Mouse (Mus musculus) forebrain, embryonic 10.5 days (tissue): Measurements from ENCODE around the gene Nav2. TPM values are rescaled to one million over a fixed set of nuclear protein-coding genes. Genes with fewer than 3 reads are reported as not detected.

ENCODE experiments used
- DNase-seq: peaks from one replicate; pipeline ENCODE4 v3.0.0-alpha.2; 2017; ENCODE audit warnings: low spot score; ENCODE audit errors: extremely low spot score
- H3K27ac ChIP-seq: fragments of 300-500 bp; sonication (generic); 2 replicates; pipeline ENCODE4 v1.5.1; 2016; ENCODE audit warnings: mild to moderate bottlenecking
- H3K27me3 ChIP-seq: fragments of 300-500 bp; sonication (generic); 2 replicates; pipeline ENCODE4 v1.6.1; 2016; ENCODE audit warnings: mild to moderate bottlenecking; ENCODE audit not compliant: poor library complexity, severe bottlenecking
- H3K36me3 ChIP-seq: fragments of 300-500 bp; sonication (generic); replicated peaks from 2 replicates; pipeline ENCODE4 v1.6.1; 2016; ENCODE audit warnings: mild to moderate bottlenecking, moderate library complexity
- H3K4me1 ChIP-seq: fragments of 300-500 bp; sonication (generic); 2 replicates; pipeline ENCODE4 v1.6.1; 2016
- H3K4me3 ChIP-seq: fragments of 300-500 bp; sonication (generic); 2 replicates; pipeline ENCODE4 v1.5.1; 2016; ENCODE audit warnings: mild to moderate bottlenecking, moderate library complexity
- H3K9me3 ChIP-seq: fragments of 300-500 bp; sonication (generic); 2 replicates; pipeline ENCODE4 v1.6.1; 2016; ENCODE audit warnings: mild to moderate bottlenecking, moderate library complexity
- whole genome bisulfite sequencing: fragments of 180-500 bp; shearing (Covaris S2); methylation state at CpG from one replicate; pipeline ENCODE4 v1.1.7; 2016; 5-methylcytosine and 5-hydroxymethylcytosine counted together
- polyA plus RNA-seq: library from polyadenylated mRNA; unstranded; fragments of >200 nt; fragmentation: Nextera tagmentation; extraction: Ambion mirVana; gene quantifications from 2 replicates; pipeline ENCODE4 v1.2.1, GENCODE M21; 2016

Nav2 gene
- polyA plus RNA-seq, 1 experiment from 2014 or later: 6.1 TPM

DNA sequence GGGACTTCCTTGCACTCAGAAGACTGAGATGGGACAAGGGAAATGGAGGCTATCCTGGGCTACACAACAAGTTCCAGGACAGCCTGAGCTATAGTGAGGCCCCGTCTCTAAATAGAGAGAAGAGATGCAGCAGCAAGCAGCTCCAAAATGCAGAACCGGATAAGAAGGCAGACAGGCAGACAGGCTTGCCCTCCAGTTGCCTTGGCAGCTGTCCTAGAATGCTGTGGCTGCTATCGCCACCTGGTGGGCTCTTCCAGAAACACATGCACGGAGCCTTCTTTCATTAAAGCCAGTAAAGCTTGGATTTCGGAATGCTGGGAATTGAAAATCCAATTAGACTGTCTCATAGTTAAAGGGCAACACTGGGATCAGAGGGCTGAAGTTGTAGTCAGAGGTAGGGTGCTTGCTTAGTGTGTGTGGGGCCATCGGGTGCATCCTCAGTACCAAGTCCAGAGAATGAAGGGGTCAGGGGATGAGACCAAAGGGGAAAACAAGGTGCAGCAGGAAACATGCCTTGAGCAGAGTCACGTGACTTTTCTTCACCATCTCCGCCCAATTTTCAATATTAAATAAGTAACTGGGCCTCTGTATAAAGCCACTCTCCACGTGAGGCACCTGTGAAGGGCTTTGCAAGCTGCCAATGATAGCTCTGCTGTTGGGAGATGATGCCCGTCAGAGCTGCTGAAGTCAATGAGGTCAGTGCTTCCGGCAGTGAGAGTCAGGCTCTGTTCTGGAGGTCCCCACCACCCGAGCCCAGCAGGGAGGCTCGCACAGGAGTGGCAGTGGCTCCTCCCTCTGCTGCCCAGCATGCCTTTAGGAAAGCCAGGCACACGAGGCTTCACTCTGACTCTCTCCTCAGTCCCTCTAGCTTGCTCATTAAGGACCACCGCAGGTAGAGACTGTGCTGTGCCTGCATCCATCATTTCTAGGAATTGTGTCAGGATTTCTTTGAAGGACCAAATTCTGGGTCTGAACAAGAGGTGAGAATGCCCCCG is 364.2 kb downstream of the Nav2 start:
- Histone ChIP-seq H3K9me3 (no peaks in the 10 kb centered on the region), H3K4me3 (no peak overlapping the region), H3K4me1 (peaks cover 11% of the 10 kb centered on the region), H3K36me3 (no peaks in the 10 kb centered on the region), H3K27ac (no peak overlapping the region), H3K27me3 (peaks cover 36% of the 10 kb centered on the region)
- peak; percentile 78 for DNase-seq
- 19% methylated on average over 16 of the region's 16 CpGs for WGBS

- 89% methylated on average over 13 of the region's 13 CpGs for WGBS
- no peak overlapping the region for H3K4me3 ChIP-seq
- no peaks in the 10 kb centered on the region for H3K9me3 ChIP-seq
- peaks cover 11% of the 10 kb centered on the region for H3K4me1 ChIP-seq
- peaks cover 36% of the 10 kb centered on the region for H3K27me3 ChIP-seq
- no peak overlapping the region for H3K27ac ChIP-seq
- DNase-seq: no peak
- no peaks in the 10 kb centered on the region for H3K36me3 ChIP-seq
Measured at GRCm38 (mm10) chr7:49273907-49274656, 365.6 kb downstream of the Nav2 start.

DNA sequence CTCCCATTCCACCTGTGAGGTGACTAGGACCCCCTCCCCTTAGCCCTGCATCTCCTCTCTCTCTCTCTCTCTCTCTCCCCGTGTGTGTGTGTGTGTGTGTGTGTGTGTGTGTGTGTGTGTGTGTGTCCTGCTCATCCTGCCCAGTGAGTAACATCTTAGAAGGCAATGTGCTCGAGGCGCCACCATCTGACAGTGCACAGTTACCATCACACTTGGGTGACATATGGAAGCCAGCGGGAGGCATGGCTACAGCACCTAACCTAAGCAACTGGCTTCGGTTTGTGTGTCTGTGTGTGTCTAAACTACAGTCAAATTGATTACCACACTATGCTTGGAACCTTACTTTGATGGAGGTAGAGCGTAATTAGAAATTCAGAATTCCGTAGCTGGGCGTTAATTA is 366.2 kb downstream of the Nav2 start:
- Histone ChIP-seq H3K4me1 (peaks cover 11% of the 10 kb centered on the region), H3K9me3 (no peaks in the 10 kb centered on the region), H3K36me3 (no peaks in the 10 kb centered on the region), H3K4me3 (no peak overlapping the region), H3K27ac (no peak overlapping the region), H3K27me3 (peaks cover 36% of the 10 kb centered on the region)
- DNase-seq: no peak
- WGBS: 85% methylated on average over 7 of the region's 8 CpGs

DNA sequence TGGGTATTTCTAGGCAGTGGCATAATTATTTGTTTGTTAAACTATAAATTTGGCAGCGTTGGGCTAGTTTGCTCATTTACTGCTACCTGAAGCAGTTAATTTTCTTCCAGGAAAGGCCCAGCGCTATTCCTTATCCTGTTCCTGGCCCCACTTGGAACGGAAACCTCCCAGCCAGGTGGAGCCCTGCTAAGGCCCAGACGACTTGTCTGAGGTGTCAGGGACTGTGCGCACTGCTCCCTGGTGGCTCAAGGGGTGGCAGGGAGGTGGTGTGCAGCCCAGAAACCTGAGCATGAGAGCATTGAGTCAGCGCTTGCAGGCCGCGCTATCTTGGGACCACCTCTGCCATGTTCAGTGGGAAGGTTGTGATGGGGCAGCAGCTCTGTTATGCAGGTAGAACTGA is 367.6 kb downstream of the Nav2 start:
- no peak for DNase-seq
- H3K9me3 ChIP-seq: no peaks in the 10 kb centered on the region
- H3K36me3 ChIP-seq: no peaks in the 10 kb centered on the region
- H3K27ac ChIP-seq: no peak overlapping the region
- WGBS: 85% methylated on average over 8 of the region's 8 CpGs
- H3K4me1 ChIP-seq: peaks cover 11% of the 10 kb centered on the region
- peaks cover 36% of the 10 kb centered on the region for H3K27me3 ChIP-seq
- no peak overlapping the region for H3K4me3 ChIP-seq

GRCm38 (mm10) chr7:49277685-49278084 is 369.2 kb downstream of the Nav2 start:
- Histone ChIP-seq H3K27ac (no peak overlapping the region), H3K9me3 (no peaks in the 10 kb centered on the region), H3K4me3 (no peak overlapping the region), H3K4me1 (peaks cover 9% of the 10 kb centered on the region), H3K36me3 (no peaks in the 10 kb centered on the region), H3K27me3 (peaks cover 29% of the 10 kb centered on the region)
- WGBS: 90% methylated on average over 4 of the region's 4 CpGs
- DNase-seq: no peak

DNA sequence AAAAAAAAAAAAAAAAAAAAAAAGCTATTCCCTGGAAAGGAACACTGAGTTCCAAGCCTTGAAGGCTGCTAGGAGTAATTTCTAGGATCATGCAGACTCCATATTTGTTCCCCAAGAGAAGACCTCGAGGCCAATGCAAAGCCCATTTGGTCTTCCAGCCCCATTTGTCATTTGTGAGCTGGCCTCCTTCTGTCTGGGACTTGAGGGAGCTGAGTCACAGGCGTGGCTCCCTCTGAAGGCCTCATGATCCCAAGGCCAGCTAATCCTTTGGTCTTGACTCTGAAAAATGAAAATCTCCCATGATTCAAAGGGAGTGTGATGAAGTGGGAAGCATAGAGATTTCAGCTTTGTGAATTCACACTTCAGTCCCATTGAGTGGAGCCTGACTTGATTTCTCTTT is 370.0 kb downstream of the Nav2 start:
- no peaks in the 10 kb centered on the region for H3K9me3 ChIP-seq
- H3K36me3 ChIP-seq: no peaks in the 10 kb centered on the region
- peaks cover 21% of the 10 kb centered on the region for H3K27me3 ChIP-seq
- no peak overlapping the region for H3K27ac ChIP-seq
- no peak overlapping the region for H3K4me3 ChIP-seq
- 62% methylated on average over 2 of the region's 2 CpGs for WGBS
- DNase-seq: no peak
- peaks cover 3% of the 10 kb centered on the region; the same call in 1 of the 2 replicates for H3K4me1 ChIP-seq

GRCm38 (mm10) chr7:49280427-49280826 is 371.9 kb downstream of the Nav2 start:
- 88% methylated on average over 5 of the region's 5 CpGs for WGBS
- no peak overlapping the region for H3K27ac ChIP-seq
- H3K9me3 ChIP-seq: no peaks in the 10 kb centered on the region
- H3K36me3 ChIP-seq: no peaks in the 10 kb centered on the region
- H3K4me3 ChIP-seq: no peak overlapping the region
- peaks cover 7% of the 10 kb centered on the region; the same call in 1 of the 2 replicates for H3K27me3 ChIP-seq
- peaks cover under 1% of the 10 kb centered on the region; the same call in 1 of the 2 replicates for H3K4me1 ChIP-seq
- DNase-seq: no peak

DNA sequence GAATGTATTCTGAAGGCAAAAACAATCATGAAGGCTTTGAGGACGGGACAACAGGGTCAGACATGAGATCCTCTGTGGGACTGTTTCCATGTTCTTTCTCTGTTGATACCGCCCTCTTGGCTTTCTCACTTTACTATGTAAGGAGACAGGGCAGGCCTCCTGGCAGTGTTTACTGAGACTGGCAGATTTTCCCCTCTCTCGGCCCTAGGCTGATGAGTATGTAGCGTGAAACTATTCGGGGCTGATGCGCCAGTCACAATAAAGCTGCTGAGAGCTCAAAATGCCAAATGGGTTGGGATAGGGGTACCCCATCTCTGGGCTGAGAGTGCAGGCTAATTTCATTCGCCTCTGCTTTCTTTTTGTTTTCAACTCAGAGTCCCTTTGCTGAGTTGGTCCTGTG is 373.9 kb downstream of the Nav2 start:
- DNase-seq: no peak
- no peaks in the 10 kb centered on the region; the same call in 1 of the 2 replicates for H3K4me1 ChIP-seq
- H3K9me3 ChIP-seq: no peaks in the 10 kb centered on the region
- no peak overlapping the region for H3K27ac ChIP-seq
- 0 out of 2 replicates have a peak, but pooled peaks cover 2% of the 10 kb centered on the region for H3K27me3 ChIP-seq
- WGBS: 91% methylated on average over 7 of the region's 7 CpGs
- H3K36me3 ChIP-seq: no peaks in the 10 kb centered on the region
- no peak overlapping the region for H3K4me3 ChIP-seq

DNA sequence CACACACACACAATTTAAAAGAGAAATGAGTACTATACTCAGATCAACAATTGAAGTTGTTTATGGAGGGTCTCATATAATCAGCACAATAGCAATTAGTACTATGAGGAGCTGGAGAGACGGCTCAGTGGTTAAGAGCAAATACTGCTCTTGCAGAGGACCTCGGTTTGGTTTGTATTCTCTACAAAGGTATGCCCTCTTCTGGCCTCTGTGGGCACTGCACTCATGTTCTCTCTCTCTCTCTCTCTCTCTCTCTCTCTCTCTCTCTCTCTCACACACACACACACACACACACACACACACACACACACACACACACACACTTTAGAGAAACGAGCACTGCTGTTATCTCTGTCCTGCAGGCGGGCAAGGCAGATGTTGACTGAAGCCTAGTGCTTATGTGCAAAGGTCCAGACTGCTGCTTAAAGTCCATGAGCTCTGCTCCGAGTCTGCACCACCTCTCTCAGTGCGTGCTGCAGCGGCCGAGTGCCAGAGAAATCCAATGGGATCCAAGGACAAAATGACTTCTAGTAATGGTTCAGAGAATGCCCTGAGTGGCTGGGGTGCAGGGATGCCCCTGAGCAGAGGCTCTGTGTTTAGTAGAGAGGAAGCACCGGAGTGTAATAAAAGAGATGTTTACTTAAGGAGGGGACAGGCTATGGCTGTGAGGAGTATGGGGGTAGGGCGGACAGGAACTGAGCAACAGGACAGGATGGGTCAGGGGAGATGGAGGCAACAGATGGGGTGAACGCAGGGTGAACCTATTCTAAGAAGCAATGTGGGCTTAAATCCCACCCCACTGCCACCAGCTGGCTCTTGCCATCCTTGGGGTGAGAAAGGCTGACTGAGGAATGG is 375.2 kb downstream of the Nav2 start:
- 86% methylated on average over 11 of the region's 11 CpGs for WGBS
- 0 out of 2 replicates have a peak, but pooled peaks cover 3% of the 10 kb centered on the region for H3K4me1 ChIP-seq
- H3K9me3 ChIP-seq: no peaks in the 10 kb centered on the region
- H3K36me3 ChIP-seq: no peaks in the 10 kb centered on the region
- no peak overlapping the region for H3K4me3 ChIP-seq
- no peak overlapping the region for H3K27ac ChIP-seq
- no peak for DNase-seq
- H3K27me3 ChIP-seq: no peaks in the 10 kb centered on the region

DNA sequence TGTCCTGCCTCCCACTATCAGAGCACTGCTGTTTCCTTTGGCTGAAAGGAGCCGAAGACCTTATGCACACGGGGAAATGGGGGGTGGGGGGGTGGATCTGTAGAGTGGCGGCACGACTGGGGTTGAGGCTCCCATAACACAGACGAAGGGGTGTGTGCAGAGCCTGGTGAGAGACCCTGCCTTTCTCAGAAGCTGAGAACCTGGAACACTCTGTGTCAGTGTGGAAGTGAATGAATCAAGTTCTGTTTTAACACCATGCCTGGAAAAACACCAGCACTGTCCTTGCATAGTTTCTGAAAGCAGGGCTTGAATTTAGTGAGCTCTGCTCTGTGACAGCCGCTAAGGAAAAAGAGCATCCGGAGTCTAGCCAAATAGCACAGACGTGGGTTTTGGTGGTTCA is 379.7 kb downstream of the Nav2 start:
- Histone ChIP-seq H3K4me3 (no peak overlapping the region), H3K27me3 (no peaks in the 10 kb centered on the region), H3K9me3 (peaks cover 6% of the 10 kb centered on the region; the same call in 1 of the 2 replicates), H3K4me1 (0 out of 2 replicates have a peak, but pooled peaks cover 3% of the 10 kb centered on the region), H3K27ac (no peak overlapping the region), H3K36me3 (no peaks in the 10 kb centered on the region)
- 75% methylated on average over 8 of the region's 8 CpGs for WGBS
- no peak for DNase-seq

- Histone ChIP-seq H3K27ac (no peak overlapping the region), H3K9me3 (peaks cover 6% of the 10 kb centered on the region; the same call in 1 of the 2 replicates), H3K4me3 (no peak overlapping the region), H3K4me1 (0 out of 2 replicates have a peak, but pooled peaks cover 3% of the 10 kb centered on the region), H3K36me3 (no peaks in the 10 kb centered on the region), H3K27me3 (no peaks in the 10 kb centered on the region)
- 92% methylated on average over 4 of the region's 4 CpGs for WGBS
- no peak for DNase-seq
Measured at GRCm38 (mm10) chr7:49290308-49290707, 381.8 kb downstream of the Nav2 start.
